14 mouse cellular contexts compared by ENCODE assay signal in the genomic region with DNA sequence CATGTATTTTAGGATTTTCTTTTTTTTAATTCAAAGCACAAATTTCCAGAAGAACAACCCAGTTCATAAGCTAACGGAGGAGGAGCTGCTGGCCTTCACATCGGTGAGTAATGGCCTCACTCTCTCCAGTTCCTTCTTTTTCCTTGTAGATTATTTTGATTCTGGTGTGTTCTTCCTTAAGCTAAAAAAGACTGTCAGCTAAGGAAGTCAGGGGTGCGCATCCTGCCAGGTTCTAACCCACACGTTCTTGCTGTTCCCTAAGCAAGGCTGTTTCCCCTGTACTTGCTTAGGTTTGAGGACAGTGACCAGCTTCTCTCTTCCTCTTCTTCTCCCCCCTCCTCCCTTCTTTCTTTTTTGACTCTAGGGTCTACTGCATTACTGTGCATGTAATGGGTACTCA.
"Had no signal": no experiment of that assay in that cellular context is flagged by ENCODE, and none has a peak within 500 bp of the region (broad histone marks: within the 10 kb centered on the region; RNA-seq: fewer than 3 reads in every experiment).

No protein-coding gene starts in this region.

- DNase-seq: forebrain, postnatal 0 days; gastrocnemius, postnatal 14 days; gastrocnemius, postnatal 36 days; heart, adult 2 months; heart, postnatal 14 days; heart, postnatal 36 days; kidney, adult 11 months; kidney, adult 2 months; kidney, adult 9 months; kidney, postnatal 10 days; kidney, postnatal 25 days; kidney, postnatal 4 days; liver; liver, embryonic 13.5 days had no signal
